Mouse (Mus musculus): ENCODE results near the gene Grhl3.

DNA sequence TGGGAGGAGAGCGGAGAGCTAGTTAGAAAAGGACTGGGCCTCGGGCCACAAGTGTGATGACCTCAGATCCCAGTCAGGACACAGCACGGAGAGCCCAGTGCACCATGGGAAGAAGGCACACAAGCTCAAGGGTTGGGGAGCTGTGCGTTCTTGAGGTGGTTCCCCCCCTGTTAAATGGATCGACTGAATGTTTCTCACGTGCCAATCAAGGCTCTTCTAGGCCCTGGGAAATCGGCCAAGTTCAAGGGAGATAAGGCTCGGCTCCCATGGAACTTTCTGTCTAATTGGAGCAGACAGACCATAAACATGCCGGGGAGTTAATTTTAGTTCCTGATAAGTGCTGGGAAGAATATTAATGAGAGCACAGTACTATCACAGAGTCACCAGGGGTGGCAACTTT is 8.0 kb downstream of the Grhl3 start:
- TF ChIP-seq FLI1 (IDR thresholded peaks at IDR 0.05; ENCODE audit: low read length) (no peak), GATA1 (IDR thresholded peaks at IDR 0.05; ENCODE audit: borderline replicate concordance, low read length) (no peak)

Data from megakaryocyte, embryonic 14.5 days (primary cell).